Mouse (Mus musculus) retina, postnatal 7 days (tissue): ENCODE measurements around the gene Sorcs1.

Experiments used
- DNase-seq: peaks from one replicate; pipeline ENCODE4 v3.0.0-alpha.2; 2012; ENCODE audit warnings: low read depth, low spot score

The Sorcs1 gene

GRCm38 (mm10) chr19:50566306-50566705, 112.1 kb downstream of the Sorcs1 start:
- DNase-seq, result no peak

GRCm38 (mm10) chr19:50558771-50559170, 119.7 kb downstream of the Sorcs1 start:
- no peak for DNase-seq

- DNase-seq, result no peak
Measured at GRCm38 (mm10) chr19:50534031-50534430, 144.4 kb downstream of the Sorcs1 start.

- no peak for DNase-seq
Measured at GRCm38 (mm10) chr19:50527835-50528234, 150.6 kb downstream of the Sorcs1 start.

- no peak for DNase-seq
Measured at GRCm38 (mm10) chr19:50526094-50526493, 152.4 kb downstream of the Sorcs1 start.

GRCm38 (mm10) chr19:50521943-50522342, 156.5 kb downstream of the Sorcs1 start:
- DNase-seq, result no peak

GRCm38 (mm10) chr19:50515059-50515673, 163.3 kb downstream of the Sorcs1 start:
- no peak for DNase-seq

- DNase-seq, result no peak
Measured at GRCm38 (mm10) chr19:50514309-50514830, 164.1 kb downstream of the Sorcs1 start.

- no peak for DNase-seq
Measured at GRCm38 (mm10) chr19:50502816-50503215, 175.6 kb downstream of the Sorcs1 start.

GRCm38 (mm10) chr19:50491121-50491520, 187.3 kb downstream of the Sorcs1 start:
- DNase-seq, result no peak

GRCm38 (mm10) chr19:50490721-50491120, 187.7 kb downstream of the Sorcs1 start:
- DNase-seq, result no peak

- no peak for DNase-seq
Measured at GRCm38 (mm10) chr19:50489786-50490185, 188.7 kb downstream of the Sorcs1 start.

GRCm38 (mm10) chr19:50488421-50488820, 190.0 kb downstream of the Sorcs1 start:
- DNase-seq, result no peak

- DNase-seq, result no peak
Measured at GRCm38 (mm10) chr19:50487768-50488167, 190.7 kb downstream of the Sorcs1 start.

- no peak for DNase-seq
Measured at GRCm38 (mm10) chr19:50486345-50486744, 192.1 kb downstream of the Sorcs1 start.

GRCm38 (mm10) chr19:50476774-50477173, 201.7 kb downstream of the Sorcs1 start:
- no peak for DNase-seq

- DNase-seq, result no peak
Measured at GRCm38 (mm10) chr19:50468592-50468991, 209.9 kb downstream of the Sorcs1 start.

- DNase-seq, result no peak
Measured at GRCm38 (mm10) chr19:50464811-50465210, 213.6 kb downstream of the Sorcs1 start.

- DNase-seq, result no peak
Measured at GRCm38 (mm10) chr19:50458581-50458980, 219.9 kb downstream of the Sorcs1 start.

GRCm38 (mm10) chr19:50457275-50457892, 221.1 kb downstream of the Sorcs1 start:
- no peak for DNase-seq

GRCm38 (mm10) chr19:50441099-50441498, 237.3 kb downstream of the Sorcs1 start:
- no peak for DNase-seq

- no peak for DNase-seq
Measured at GRCm38 (mm10) chr19:50440246-50440910, 238.1 kb downstream of the Sorcs1 start.

GRCm38 (mm10) chr19:50439464-50439881, 239.0 kb downstream of the Sorcs1 start:
- DNase-seq, result no peak
